Mouse (Mus musculus) cerebellum, postnatal 4 days (tissue): ENCODE data around the gene Rbl2.

Experiments
- DNase-seq, 2 experiments: peaks; one replicate each; pipeline ENCODE4 v3.0.0; 2022; ENCODE audit warnings: low spot score in 2 of 2, mixed read lengths in 1 of 2

Gene Rbl2

GRCm38 (mm10) chr8:91069834-91070233, at the start of gene Rbl2:
Rbl2 (plus strand) TSS chr8:91070057.
- DNase-seq = peak; percentile 91 to 93

DNA sequence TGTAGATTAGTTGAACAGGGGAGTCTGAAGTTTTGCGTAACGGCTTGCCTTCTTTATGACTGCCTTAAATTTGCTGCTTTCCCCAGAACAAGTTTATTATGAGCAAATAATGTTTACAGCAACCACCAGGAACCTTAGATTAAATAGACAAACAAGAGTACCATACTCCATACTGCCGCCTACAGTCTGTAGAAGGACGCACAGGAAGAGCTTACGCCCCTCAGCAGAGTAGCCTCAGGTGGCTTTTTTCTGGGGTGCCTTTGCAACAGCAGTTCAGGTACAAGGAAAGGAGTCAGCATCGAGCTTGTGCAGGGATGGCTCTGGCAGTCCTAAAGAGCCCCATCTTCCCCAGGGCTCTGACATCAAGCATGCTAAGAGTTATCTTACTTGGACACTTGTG, 35.4 kb upstream of the Rbl2 start:
- DNase-seq = no peak

DNA sequence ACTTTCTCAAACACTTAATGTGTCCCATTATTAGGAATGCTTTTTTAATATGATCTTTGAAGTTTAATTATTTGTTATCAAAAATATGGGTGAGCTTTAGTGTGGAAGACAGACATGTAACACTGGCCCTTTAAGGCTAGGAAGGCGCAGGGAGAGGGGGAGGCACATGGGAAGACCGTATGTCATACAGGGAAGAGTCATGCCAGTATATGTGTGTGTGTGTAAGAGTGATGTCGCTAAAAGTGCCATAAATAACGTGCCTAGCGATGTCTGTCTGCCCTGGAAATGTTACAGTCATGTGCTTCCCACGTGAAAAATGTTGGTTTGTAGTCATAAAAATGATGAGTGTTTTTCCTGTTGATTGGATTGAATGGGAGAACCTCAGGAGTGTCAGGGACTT, 33.0 kb upstream of the Rbl2 start:
- no peak for DNase-seq

GRCm38 (mm10) chr8:91038637-91039036, 31.2 kb upstream of the Rbl2 start:
- DNase-seq = no peak

GRCm38 (mm10) chr8:91046370-91046769, 23.5 kb upstream of the Rbl2 start:
- DNase-seq = no peak

- DNase-seq = peak; percentile 78 to 88
These were observed 18.8 kb upstream of the Rbl2 start for GRCm38 (mm10) chr8:91051037-91051436.

DNA sequence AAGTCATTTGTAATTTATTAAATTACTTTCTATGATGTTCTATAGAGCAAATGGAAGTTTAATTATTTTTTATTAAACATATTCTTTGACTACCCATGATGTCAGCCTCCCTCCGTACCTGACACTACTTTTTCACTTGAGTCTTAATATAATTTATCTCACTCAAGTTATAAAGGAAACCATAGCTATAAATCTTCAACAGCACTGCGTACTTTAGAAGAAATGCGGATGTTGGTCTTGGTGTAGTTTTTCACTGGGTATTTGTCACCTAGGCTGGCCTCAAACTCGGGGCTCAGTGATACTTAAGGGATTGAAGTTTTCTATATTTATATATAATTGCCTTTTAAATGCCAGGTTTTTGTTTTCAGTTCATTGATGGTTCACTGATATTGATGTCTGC, 15.4 kb upstream of the Rbl2 start:
- no peak for DNase-seq

DNA sequence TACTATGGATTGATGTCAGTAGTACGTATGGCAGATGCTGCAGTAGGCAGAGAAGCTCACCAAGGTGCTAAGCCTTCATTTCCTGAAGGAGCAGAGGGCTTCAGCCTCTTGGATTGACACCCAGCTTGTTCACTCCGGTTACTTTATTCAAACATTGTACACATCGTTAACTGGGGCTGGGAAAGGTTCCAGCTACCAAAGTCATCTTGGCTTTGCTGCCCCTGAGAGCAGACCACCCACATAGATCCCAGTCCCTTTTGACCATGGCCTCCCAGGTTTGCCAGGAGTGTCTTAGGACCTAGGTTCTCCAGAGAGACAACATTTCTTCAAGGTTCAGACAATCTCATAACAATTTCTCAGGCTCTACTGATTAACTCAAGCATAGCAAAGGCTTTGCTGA, 13.0 kb upstream of the Rbl2 start:
- DNase-seq = peak in 1 of 2 experiments; percentile 19

DNA sequence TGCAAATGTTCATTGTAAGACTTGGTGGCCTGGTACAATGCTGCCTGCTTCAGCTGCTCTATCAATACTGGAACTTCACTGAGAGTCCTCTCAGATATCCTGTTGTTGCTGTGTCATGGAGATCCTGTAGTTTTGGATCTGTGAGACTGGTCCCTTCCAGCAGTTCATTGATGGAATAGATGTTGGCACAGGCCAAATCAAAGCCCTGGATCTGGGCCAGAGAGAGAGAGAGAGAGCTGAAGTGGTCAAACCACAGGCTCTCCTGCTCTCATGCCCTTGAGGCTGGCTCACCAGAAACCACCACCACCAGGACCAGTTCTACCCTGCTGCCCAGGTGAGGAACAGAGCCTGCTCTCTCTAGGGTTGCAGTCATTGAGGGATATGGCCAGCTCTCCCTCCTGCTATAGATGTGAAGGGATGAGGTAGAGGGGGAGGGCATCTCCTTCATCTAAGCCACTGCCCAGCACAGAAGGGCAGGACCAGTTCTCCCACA, 10.7 kb upstream of the Rbl2 start:
- peak in 1 of 2 experiments; percentile 10 for DNase-seq

DNA sequence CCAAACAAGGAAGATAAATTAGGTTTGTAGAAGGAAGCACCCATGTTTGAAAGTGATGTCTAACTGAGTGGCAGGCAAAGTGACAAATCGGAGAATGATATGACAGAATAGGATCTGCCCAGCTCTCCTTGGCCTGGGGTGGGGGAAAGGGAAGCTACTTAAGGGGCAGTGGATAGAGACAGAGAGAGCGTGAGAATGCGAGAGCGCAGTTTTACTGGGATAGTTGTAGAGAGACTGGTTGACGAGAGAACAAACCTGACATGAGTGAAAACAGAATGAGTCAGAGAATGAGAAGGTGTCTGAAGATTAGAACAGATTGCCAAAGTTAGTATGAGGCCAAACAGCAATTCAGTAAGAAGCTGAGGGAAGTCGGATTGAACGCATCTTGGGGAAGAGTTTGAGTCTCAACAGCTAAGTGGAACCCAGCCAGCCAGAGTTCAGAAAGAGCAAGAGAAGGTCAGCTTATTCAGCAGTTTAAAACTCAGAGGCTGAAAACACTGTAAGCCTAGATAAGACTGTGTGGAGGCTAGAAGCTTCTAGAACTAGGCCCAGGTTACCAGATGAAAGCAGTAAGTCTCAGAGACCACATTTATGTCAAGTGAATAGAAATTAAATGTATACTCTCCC, 9.9 kb upstream of the Rbl2 start:
- no peak for DNase-seq

GRCm38 (mm10) chr8:91060555-91061471, 9.0 kb upstream of the Rbl2 start:
- DNase-seq = no peak

GRCm38 (mm10) chr8:91065179-91065578, 4.7 kb upstream of the Rbl2 start:
- DNase-seq = no peak

DNA sequence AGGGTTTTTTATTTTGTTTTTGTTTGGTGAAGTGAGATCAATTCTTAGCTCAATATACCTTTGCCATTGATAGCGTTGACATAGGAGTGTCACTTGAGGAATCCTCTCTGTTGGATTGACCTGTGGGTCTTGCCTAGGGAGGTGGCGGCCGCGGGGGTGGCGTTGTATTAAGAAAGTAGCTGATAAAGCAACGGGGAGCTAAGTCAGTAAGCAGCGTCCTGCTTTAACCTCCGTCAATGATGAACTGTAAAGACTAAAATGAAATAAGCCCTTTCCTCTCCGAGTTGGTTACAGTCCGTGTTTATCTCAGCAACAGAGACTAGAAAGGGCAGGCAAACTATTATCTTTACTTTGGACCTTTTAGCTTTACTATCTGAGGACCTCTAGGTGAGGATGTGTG, 450 bp upstream of the Rbl2 start:
- DNase-seq = peak in 1 of 2 experiments; percentile 6

GRCm38 (mm10) chr8:91070275-91070859, 510 bp downstream of the Rbl2 start:
- peak in 1 of 2 experiments; percentile 48 for DNase-seq

DNA sequence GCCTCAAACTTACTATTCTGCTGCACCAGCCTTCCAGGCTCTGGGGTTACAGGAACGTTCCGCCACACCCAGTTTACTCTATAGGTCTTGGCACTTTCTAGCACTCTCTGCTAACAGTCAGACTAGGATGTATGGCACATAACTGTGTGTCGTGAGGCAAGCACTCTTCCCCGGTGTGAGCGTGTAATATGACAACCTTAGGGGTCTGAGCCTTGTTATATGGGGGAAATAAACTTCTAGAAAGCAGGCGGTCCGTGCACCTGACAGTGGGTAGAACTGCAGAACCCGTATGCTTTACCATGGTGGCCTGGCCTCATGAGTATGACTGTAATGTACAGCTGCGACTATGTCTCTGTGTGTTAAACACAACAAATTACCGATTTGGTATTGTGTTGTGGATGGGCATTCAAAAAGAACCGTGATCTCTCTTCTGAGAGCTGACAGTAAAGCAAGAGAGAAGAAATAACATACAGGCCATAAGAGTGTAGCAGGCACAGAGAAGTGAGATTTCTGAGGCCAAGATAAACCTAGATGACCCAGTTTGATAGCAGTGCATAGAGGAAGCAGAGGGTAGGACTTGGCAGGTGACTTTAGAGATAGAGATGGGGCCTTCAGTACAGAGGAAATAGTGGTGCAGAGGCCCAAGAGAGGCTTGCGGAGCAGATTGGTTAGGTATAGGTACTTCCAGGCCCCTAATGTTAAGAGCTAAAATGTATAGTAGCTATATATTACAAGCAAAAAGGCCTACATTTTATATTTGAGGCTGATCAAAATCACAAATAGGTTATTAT, 7.4 kb downstream of the Rbl2 start:
- no peak for DNase-seq

DNA sequence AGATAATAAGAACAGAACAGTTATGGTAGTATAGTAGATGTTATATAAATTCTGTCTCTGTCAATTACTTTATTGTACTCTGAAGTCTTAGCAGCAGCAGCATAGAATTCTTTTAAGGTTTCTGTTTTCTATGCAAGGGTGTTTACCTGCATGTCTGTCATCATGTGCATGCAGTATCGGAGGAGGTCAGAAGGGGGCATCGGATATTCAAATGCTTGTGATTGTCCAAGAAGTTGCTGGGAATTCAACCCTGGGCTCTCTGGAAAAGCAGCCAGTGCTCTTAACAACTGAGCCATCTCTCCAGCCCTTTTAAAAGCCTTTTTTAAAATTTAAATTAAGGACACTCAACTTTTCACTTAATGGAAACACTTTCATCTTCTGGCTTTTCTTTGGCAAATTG, 9.8 kb downstream of the Rbl2 start:
- DNase-seq = no peak

- DNase-seq = no peak
These were observed 12.1 kb downstream of the Rbl2 start for GRCm38 (mm10) chr8:91081911-91082310.

DNA sequence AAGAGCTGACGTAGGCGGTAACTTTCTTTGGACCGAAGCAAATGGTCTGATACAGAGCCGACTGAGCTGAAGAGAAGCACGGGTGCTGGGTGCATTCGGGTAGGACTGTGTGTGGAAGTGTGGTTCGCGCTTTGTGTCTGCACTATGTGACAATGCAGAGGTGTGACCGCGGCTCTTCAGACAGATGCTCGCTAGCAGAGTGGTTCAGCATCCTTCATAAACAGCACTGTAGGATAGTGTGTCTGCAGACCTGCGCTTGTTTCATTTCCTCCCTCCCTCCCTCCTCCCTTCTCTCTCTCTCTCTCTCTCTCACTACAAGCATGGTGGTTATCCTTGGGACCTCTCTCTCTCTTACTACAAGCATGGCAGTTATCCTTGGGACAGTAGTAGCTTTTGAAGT, 12.6 kb downstream of the Rbl2 start:
- no peak for DNase-seq

DNA sequence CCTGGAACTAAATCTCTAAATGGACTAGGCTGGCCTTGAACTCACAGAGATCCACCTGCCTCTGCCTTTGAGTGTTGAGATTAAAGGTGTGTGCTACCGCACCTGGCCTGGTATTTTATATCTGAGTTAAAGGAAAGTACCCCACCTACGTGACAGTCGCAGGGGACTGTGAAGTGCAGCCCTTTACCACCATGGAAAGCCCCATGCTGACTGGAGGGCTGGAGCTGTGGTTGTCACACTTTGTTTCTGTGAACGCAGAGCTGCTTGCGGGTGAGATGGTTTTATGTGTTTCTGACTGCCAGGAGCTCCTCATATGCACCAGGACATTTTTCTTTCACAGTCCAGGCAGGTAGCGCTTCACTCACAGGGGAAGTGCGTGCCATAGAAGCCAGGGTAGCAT, 18.6 kb downstream of the Rbl2 start:
- DNase-seq = no peak

DNA sequence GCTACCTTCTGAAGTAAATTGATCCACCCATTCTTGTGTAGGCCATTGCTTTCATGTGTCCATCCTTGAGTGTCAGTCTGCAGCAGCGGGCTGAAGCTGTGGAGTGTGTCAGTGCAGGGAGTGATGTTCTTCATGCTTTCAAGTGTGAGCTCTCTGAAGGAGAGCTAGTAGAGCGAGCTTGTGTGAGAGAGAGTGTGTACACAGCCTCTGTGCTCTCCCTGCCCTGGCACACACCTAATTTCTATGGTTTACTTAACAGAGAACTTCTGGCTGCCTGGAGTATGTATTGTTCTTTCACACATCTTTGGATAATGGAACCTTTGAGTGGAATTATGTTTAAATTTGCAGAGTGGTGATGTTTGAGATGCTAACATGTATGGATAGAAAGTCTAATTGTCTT, 19.7 kb downstream of the Rbl2 start:
- no peak for DNase-seq

GRCm38 (mm10) chr8:91094135-91094534, 24.3 kb downstream of the Rbl2 start:
- no peak for DNase-seq

GRCm38 (mm10) chr8:91098106-91098505, 28.2 kb downstream of the Rbl2 start:
- DNase-seq = no peak
